Mouse (Mus musculus): ENCODE results near the gene Cacna1c.

- TF ChIP-seq CTCF (IDR thresholded peaks at IDR 0.05; ENCODE audit: low read depth) (peak; percentile 36; the same call in 1 of the 2 replicates), EP300 (IDR thresholded peaks at IDR 0.05; ENCODE audit: low read depth) (no peak)
Measured at GRCm38 (mm10) chr6:119116290-119116689, 79.9 kb downstream of the Cacna1c start.

Measured in liver, postnatal 0 days (tissue).